Mouse (Mus musculus) retina, adult 2 months (tissue): ENCODE results near the gene Fancb.
A peak's percentile ranks its signal among the peaks of the same experiment; 100 is the strongest.

Experiments
- DNase-seq: peaks from one replicate; pipeline ENCODE4 v3.0.0-alpha.2; 2012; ENCODE audit warnings: low read depth, low spot score

Fancb gene

GRCm38 (mm10) chrX:164980193-164980775 is at the start of gene Fancb, which contains the start of gene Mospd2:
Gene Fancb, plus strand, starts transcription at chrX:164980592.
Gene Mospd2, minus strand, starts transcription at chrX:164980375.
- peak; percentile 74 for DNase-seq

GRCm38 (mm10) chrX:164941540-164941939 is 38.9 kb upstream of the Fancb start:
- DNase-seq, result no peak

GRCm38 (mm10) chrX:164951858-164952576 is 28.4 kb upstream of the Fancb start:
- DNase-seq, result no peak

- no peak for DNase-seq
Observed at GRCm38 (mm10) chrX:164952601-164953375, 27.6 kb upstream of the Fancb start.

- DNase-seq, result no peak
Observed at GRCm38 (mm10) chrX:164965750-164966448, 14.5 kb upstream of the Fancb start.

GRCm38 (mm10) chrX:164971206-164971605 is 9.2 kb upstream of the Fancb start:
- DNase-seq, result no peak

GRCm38 (mm10) chrX:164978866-164979265 is 1.5 kb upstream of the Fancb start:
- no peak for DNase-seq

GRCm38 (mm10) chrX:165003141-165003540 is 22.7 kb downstream of the Fancb start:
- no peak for DNase-seq

GRCm38 (mm10) chrX:165004779-165005324 is 24.5 kb downstream of the Fancb start, which contains the start of gene Gm17604:
Gene Gm17604, minus strand, starts transcription at chrX:165004829.
- DNase-seq, result no peak
